Mouse (Mus musculus) ZHBTc4 (cell line): ENCODE measurements around the gene Vmn2r98.
"Not testable (repeated sequence)": the region's sequence is repeated elsewhere in the genome, so short reads cannot be mapped to it uniquely, and the experiment has no call there.

Source experiments
- DNase-seq: peaks from one replicate; pipeline ENCODE4 v3.0.0-alpha.2; 2011; ENCODE audit warnings: low read depth, low spot score

Vmn2r98 gene

GRCm38 (mm10) chr17:19053160-19053559, at the start of gene Vmn2r98:
Gene Vmn2r98 (plus strand): TSS chr17:19053460.
- DNase-seq = not testable (repeated sequence)

DNA sequence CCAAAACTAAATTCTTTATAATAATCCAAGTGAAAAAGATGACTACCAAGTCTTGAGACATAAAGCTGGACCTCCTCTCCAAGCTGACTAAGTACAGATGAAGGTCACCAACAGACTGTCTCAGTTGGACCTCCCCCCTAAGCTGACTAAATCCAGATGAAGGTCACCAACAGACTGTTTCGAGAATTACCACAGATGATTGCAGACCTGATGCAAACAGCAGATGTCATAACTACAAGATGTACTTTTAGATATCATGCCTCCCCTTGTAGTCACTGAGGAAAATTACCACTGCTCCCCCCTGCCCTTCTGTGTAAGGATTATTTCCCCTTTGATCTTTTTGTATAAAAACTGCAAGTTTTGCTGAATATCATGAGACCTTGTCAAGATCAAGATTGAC, 21.8 kb upstream of the Vmn2r98 start:
- not testable (repeated sequence) for DNase-seq

DNA sequence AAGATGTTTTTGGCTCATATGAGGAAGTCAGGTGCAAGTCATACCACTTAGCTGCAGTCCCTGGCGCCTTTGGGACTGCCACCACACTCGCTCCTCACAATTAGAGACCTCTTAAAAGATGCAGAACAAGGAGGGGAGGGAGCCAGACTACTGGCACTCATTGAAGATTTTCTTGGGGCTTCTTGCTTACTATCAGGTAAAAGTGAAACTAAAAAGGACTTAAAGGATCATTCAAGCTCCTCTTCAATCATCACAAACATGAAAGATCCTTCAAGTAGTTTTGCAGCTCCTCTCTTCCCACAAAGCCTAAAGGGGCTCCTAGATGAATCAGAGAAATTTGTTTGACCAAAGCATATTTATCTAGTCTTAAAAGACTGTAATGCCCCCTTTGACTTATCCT, 21.3 kb upstream of the Vmn2r98 start:
- DNase-seq = no peak

DNA sequence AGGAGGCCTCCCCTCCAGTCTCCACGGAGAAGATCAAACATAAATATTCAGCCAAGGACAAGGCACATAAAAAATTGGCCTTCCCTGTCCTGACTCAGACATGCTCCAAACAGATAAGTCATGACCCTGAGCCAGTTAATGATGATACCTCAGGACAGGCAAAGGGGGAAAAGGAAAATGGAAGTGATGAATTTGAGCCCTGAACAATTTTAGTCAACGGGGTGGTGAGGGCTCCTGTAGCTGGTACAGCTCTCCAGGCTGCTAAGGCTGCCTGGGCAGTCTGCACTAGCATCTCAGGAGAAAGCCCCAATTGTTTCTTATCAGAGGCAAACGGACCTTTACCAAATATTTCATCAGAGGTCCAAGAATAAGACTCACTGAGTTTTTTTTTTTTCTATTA, 20.5 kb upstream of the Vmn2r98 start:
- DNase-seq = no peak
